ENCODE assay signal across 17 mouse cellular contexts in genomic region chr1:184777061-184777795, GRCm38 (mm10). TPM values are rescaled to one million over a fixed set of nuclear protein-coding genes. Genes with fewer than 3 reads are reported as not detected.
A peak's percentile ranks its signal among the peaks of the same experiment; 100 is the strongest.
DNase-seq lines count a peak whose midpoint lies in the region; ATAC-seq and TF ChIP-seq lines count a peak whose summit lies in the region.
"Had no signal": no experiment of that assay in that cellular context is flagged by ENCODE, and none has a peak within 500 bp of the region (broad histone marks: within the 10 kb centered on the region; RNA-seq: fewer than 3 reads in every experiment).

No protein-coding gene starts in this region.

- H3K27me3 ChIP-seq in liver, postnatal 0 days (ENCODE audit: insufficient read depth, low read length) = no peaks in the 10 kb centered on the region
- 0 out of 2 replicates have a peak, but pooled peaks cover 14% of the 10 kb centered on the region for H3K27me3 ChIP-seq in liver, embryonic 12.5 days (replicated peaks)
- 0 out of 2 replicates have a peak, but pooled peaks cover 4% of the 10 kb centered on the region for H3K27me3 ChIP-seq in E14TG2a.4 (ENCODE audit: insufficient read depth, low read length)
- H3K27me3 ChIP-seq: Patski had no signal

- no peak overlapping the region for H3K4me3 ChIP-seq in gastrocnemius, adult 2 months
- H3K4me3 ChIP-seq in liver, postnatal 0 days (ENCODE audit: low read depth, low read length) = no peak overlapping the region
- no peak overlapping the region for H3K4me3 ChIP-seq in liver, embryonic 12.5 days
- no peak overlapping the region for H3K4me3 ChIP-seq in E14TG2a.4 (replicated peaks; ENCODE audit: low read length)
- H3K4me3 ChIP-seq: erythroblast, embryonic 14.5 days; hindbrain, embryonic 10.5 days; megakaryocyte, embryonic 14.5 days had no signal

- H3K36me3 ChIP-seq in liver, postnatal 0 days (replicated peaks; ENCODE audit: insufficient read depth, low read length) = no peaks in the 10 kb centered on the region
- H3K36me3 ChIP-seq in liver, embryonic 12.5 days = no peaks in the 10 kb centered on the region
- H3K36me3 ChIP-seq in E14TG2a.4 (ENCODE audit: insufficient read depth, low read length) = no peaks in the 10 kb centered on the region
- H3K36me3 ChIP-seq: hindbrain, embryonic 10.5 days had no signal

- WGBS in liver, postnatal 0 days (ENCODE audit: insufficient replicate concordance) = 30% methylated on average over 22 of the region's 22 CpGs
- 31% methylated on average over 22 of the region's 22 CpGs for WGBS in liver, embryonic 12.5 days (ENCODE audit: insufficient replicate concordance)

- TF ChIP-seq CTCF in gastrocnemius, adult 2 months (IDR thresholded peaks at IDR 0.05) = peak; percentile 19; the same call in 1 of the 2 replicates
- TF ChIP-seq CTCF in liver, postnatal 0 days (IDR thresholded peaks at IDR 0.05; ENCODE audit: low read depth) = peak; percentile 28; the same call in 1 of the 2 replicates
- peak; percentile 56 for TF ChIP-seq CTCF in E14TG2a.4 (conservative IDR thresholded peaks at IDR 0.05; ENCODE audit: low read length)

- peaks cover 7% of the 10 kb centered on the region for H3K4me1 ChIP-seq in liver, postnatal 0 days (ENCODE audit: insufficient read depth)
- H3K4me1 ChIP-seq in liver, embryonic 12.5 days = peaks cover 39% of the 10 kb centered on the region
- H3K4me1 ChIP-seq in E14TG2a.4 (replicated peaks; ENCODE audit: low read depth, low read length) = peaks cover 14% of the 10 kb centered on the region

- TF ChIP-seq EP300 in liver, postnatal 0 days (IDR thresholded peaks at IDR 0.05; ENCODE audit: low read depth) = no peak

- ATAC-seq in liver, postnatal 0 days = no peak
- no peak for ATAC-seq in liver, embryonic 12.5 days
- 0 out of 2 replicates have a peak, but pooled peaks have one; percentile 24 for ATAC-seq in common myeloid progenitor, adult 5-6 weeks (replicated peaks; ENCODE audit: low read depth, poor library complexity, severe bottlenecking)
- ATAC-seq in activated CD4-positive, CD25-positive, alpha-beta regulatory T cell, adult 4 months = no peak
- ATAC-seq: Patski had no signal

- H3K4me2 ChIP-seq in liver, postnatal 0 days (ENCODE audit: low read depth, low read length) = no peak overlapping the region
- H3K4me2 ChIP-seq in liver, embryonic 12.5 days = no peak overlapping the region

- no peak overlapping the region for H3K9ac ChIP-seq in liver, postnatal 0 days (replicated peaks)
- H3K9ac ChIP-seq in liver, embryonic 12.5 days = no peak overlapping the region

- intact Hi-C loops in gastrocnemius, adult 2 months (cut with DNase I) = no loop called here
- intact Hi-C loops in gastrocnemius, postnatal 36 days (cut with DNase I) = no loop called here

- no peak for DNase-seq in gastrocnemius, adult 2 months
- no peak for DNase-seq in gastrocnemius, postnatal 36 days
- no peak for DNase-seq in liver, postnatal 0 days
- no peak for DNase-seq in adrenal gland, postnatal 25 days
- DNase-seq: adrenal gland, adult 8-10 months; cerebellum, postnatal 25 days; kidney, adult 8-10 months; lung, adult 2 months; thymus, postnatal 14 days had no signal

- no peak overlapping the region for H3K27ac ChIP-seq in gastrocnemius, adult 2 months
- H3K27ac ChIP-seq in liver, postnatal 0 days (ENCODE audit: low read depth) = no peak overlapping the region
- no peak overlapping the region for H3K27ac ChIP-seq in liver, embryonic 12.5 days
- H3K27ac ChIP-seq: hindbrain, embryonic 10.5 days had no signal

- no peaks in the 10 kb centered on the region for H3K9me3 ChIP-seq in liver, postnatal 0 days (ENCODE audit: low read length)
- H3K9me3 ChIP-seq in liver, embryonic 12.5 days (replicated peaks) = no peaks in the 10 kb centered on the region
- H3K9me3 ChIP-seq in E14TG2a.4 (ENCODE audit: low read length) = no peaks in the 10 kb centered on the region
- H3K9me3 ChIP-seq: hindbrain, embryonic 10.5 days; megakaryocyte, embryonic 14.5 days had no signal

RNA-seq across cellular contexts. Expression of gene Marc1, which starts 33.9 kb away (rescaled TPM):
- total RNA-seq in gastrocnemius, adult 2 months (2021) = not detected
- total RNA-seq in gastrocnemius, postnatal 36 days (2021) = under 1 TPM; 0.22 to 0.36 TPM
- polyA plus RNA-seq in liver, postnatal 0 days (2015; fragmentation: Nextera tagmentation; extraction: Ambion mirVana) = 204 and 234 TPM in 2 replicates
- 7.2 and 7.3 TPM in 2 replicates for polyA plus RNA-seq in liver, embryonic 12.5 days (2016; fragmentation: Nextera tagmentation; extraction: Ambion mirVana)
- not detected in 2 replicates for total RNA-seq in common myeloid progenitor, adult 5-6 weeks (2017)
- not detected for polyA plus RNA-seq in activated CD4-positive, CD25-positive, alpha-beta regulatory T cell, adult 4 months (2017; shearing (Covaris generic))
- total RNA-seq in adrenal gland, postnatal 25 days (2021) = 1.4 and 4.4 TPM in 2 replicates
- polyA plus RNA-seq: erythroblast, embryonic 14.5 days; hindbrain, embryonic 10.5 days; Patski had no signal

RNA-seq across cellular contexts. Expression of gene Hlx, which starts 44.8 kb away (rescaled TPM):
- total RNA-seq in gastrocnemius, adult 2 months (2021) = 10 to 100 TPM in 1 of 2 experiments, 1 to 10 TPM in 1; 6.9 to 10.9 TPM
- 10 to 100 TPM in 1 of 2 experiments, 1 to 10 TPM in 1; 9.6 to 11.6 TPM for total RNA-seq in gastrocnemius, postnatal 36 days (2021)
- 8.3 and 9.7 TPM in 2 replicates for polyA plus RNA-seq in liver, postnatal 0 days (2015; fragmentation: Nextera tagmentation; extraction: Ambion mirVana)
- polyA plus RNA-seq in liver, embryonic 12.5 days (2016; fragmentation: Nextera tagmentation; extraction: Ambion mirVana) = 26.5 and 31.2 TPM in 2 replicates
- total RNA-seq in common myeloid progenitor, adult 5-6 weeks (2017) = 4.6 and 10.8 TPM in 2 replicates
- polyA plus RNA-seq in activated CD4-positive, CD25-positive, alpha-beta regulatory T cell, adult 4 months (2017; shearing (Covaris generic)) = not detected
- 10.6 and 12.8 TPM in 2 replicates for total RNA-seq in adrenal gland, postnatal 25 days (2021)
